Mouse (Mus musculus) hematopoietic stem cell, adult 5-6 weeks (primary cell): ENCODE measurements around the gene C2cd2. TPM values are rescaled to one million over a fixed set of nuclear protein-coding genes. Genes with fewer than 3 reads are reported as not detected.
A peak's percentile ranks its signal among the peaks of the same experiment; 100 is the strongest.

Experiments
- ATAC-seq, 2 experiments: fragments of 125-278 bp in 1 of 2; replicated peaks in 1 of 2; 2 replicates each; pipeline ENCODE4 v1.8.0; 2016 to 2017; ENCODE audit warnings: inconsistent platforms in 2 of 2, mild to moderate bottlenecking in 2 of 2, moderate number of reproducible peaks in 2 of 2, low read depth in 1 of 2, moderate TSS enrichment in 1 of 2; ENCODE audit not compliant: low FRiP score in 2 of 2, poor library complexity in 2 of 2, severe bottlenecking in 2 of 2, insufficient read depth in 1 of 2, low TSS enrichment in 1 of 2
- total RNA-seq: library from RNA; stranded (forward); fragments of 172-1452, 232-1000 nt; gene quantifications from 2 replicates; pipeline ENCODE4 v1.2.3, GENCODE M21; 2017

The C2cd2 gene
- total RNA-seq, 1 experiment from 2014 or later: 14.0 TPM

DNA sequence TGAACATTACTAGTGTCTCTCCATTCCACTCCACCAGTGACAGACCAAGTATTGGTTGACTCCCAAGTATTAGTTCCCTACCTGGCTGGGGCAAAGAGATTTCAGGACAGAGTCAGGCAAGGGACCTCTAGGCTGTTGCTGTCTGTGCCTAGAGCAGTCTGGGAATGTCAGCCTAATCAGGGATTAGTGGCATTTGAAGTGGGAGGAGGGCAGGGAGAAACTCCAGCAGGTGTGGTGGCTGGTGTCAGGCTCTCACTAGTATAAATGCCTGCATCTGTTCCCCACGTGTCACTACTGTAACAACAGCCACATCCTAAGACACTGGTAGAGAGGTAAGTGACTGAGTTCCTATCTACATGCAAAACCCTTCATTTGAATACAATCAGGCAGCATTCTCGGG lies 42.6 kb downstream of the C2cd2 start:
- ATAC-seq: no peak

DNA sequence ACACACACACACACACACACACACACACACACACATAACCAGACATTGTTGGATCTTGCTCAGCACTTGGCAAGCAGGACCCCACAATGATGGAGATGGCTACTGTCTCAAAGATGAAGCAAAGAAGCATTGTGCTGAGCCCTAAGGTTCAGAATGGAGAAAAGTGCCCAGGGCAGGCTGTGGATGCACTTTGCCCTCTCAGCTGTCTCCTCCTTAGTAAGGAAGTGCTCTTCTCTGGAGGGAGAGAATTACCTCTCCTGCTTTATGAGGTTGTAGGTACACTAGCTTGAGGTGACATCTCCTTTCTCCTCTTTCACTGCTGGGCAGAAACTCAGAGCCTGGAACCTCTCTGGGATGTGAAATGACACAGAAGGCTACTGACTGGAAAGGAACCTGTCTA lies 49.5 kb downstream of the C2cd2 start:
- no peak for ATAC-seq

DNA sequence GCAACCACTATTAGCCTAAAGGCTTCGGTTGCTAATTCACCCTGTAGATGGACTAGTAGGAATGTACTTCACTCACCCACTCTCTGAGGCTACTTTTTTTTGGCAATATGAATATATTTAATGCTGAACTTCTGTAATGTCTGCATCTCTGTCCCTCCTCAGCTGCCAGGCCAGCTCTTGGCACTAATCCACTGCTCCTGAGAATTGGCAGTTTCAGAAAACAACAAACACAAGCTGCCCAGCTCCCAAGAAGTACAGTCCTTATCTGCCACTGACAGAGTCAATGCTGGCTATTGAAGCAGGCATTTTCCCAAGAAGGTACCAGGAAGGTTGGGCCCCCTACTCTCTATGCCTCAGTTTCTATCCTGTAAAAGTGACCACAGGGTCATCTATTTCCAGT lies 53.0 kb downstream of the C2cd2 start:
- ATAC-seq: no peak

GRCm38 (mm10) chr16:97907496-97907895 lies 54.9 kb downstream of the C2cd2 start:
- ATAC-seq: peak in 1 of 2 experiments; percentile 25; a peak in 1 of 4 replicates

- ATAC-seq: no peak
Measured at GRCm38 (mm10) chr16:97906337-97906736, 56.1 kb downstream of the C2cd2 start.

GRCm38 (mm10) chr16:97905449-97905991 lies 56.9 kb downstream of the C2cd2 start:
- no peak for ATAC-seq

DNA sequence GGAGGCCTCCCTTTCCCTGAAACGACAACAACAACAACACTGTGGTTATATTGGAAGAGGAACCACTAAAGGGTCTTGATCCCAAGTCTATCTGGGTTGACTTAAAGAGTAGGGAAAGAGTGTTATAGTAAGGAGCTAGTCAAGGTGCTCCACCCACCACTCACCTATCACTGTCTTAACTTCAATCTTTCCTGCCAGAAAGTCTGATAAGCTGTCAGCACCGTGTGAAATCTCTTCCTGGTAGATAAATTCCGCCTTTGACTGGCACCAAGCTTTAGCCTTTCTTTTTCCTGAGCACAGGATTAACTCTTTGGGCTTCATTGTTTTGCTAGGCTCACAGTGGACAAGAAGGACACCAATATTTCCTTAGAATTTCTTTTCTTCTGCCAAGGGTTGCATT lies 58.4 kb downstream of the C2cd2 start:
- ATAC-seq: no peak

- peak in 1 of 2 experiments; percentile 45; a peak in 1 of 4 replicates for ATAC-seq
Measured at GRCm38 (mm10) chr16:97897346-97898024, 64.9 kb downstream of the C2cd2 start.

- ATAC-seq: no peak
Measured at GRCm38 (mm10) chr16:97887762-97888161, 74.6 kb downstream of the C2cd2 start.

GRCm38 (mm10) chr16:97883696-97884095 lies 78.7 kb downstream of the C2cd2 start:
- no peak for ATAC-seq

DNA sequence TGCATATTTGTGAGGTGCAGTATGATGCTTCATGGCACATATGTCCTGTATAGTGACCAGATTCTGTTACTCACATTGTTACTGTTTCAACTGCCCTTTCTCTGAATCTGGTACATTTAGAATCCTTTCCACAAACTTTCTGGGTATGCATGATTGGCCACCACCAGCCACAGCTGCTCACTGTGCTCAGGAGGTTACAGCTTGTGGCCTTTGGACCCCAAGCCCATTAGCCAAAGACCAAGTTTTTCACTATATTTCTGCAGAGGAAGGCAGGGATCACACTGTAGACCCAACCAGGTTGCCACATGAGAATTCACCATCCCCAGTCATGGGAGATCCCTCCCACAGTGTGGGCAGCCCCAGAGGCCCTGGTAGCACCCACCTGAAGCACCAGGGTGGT lies 79.5 kb downstream of the C2cd2 start:
- no peak for ATAC-seq

- ATAC-seq: no peak; a peak in 1 of 4 replicates
Measured at GRCm38 (mm10) chr16:97879134-97879533, 83.3 kb downstream of the C2cd2 start.

- no peak for ATAC-seq
Measured at GRCm38 (mm10) chr16:97877502-97877901, 84.9 kb downstream of the C2cd2 start.

- ATAC-seq: no peak
Measured at GRCm38 (mm10) chr16:97875101-97875500, 87.3 kb downstream of the C2cd2 start.

DNA sequence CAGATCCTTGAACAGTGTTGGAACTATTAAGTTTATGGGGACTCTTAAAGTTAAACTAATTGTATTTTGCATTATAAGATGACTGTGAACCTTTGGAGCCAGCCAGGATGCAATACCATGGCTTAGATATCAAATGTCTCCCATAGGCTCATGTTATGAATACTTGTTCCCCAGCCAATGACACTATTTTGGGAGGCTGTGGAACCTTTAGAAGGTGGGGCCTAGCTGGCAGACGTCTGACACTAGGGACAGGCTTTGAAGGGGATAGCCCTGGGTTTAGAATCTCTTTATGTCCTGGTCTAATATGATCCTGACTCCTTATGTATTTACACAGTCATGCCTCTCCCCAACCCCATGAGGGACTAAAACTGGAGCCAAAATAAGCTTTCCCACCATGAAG lies 88.0 kb downstream of the C2cd2 start:
- ATAC-seq: no peak

- ATAC-seq: no peak
Measured at GRCm38 (mm10) chr16:97872657-97873056, 89.7 kb downstream of the C2cd2 start.

GRCm38 (mm10) chr16:97869193-97870102 lies 93.0 kb downstream of the C2cd2 start:
- ATAC-seq: no peak

- ATAC-seq: no peak
Measured at GRCm38 (mm10) chr16:97863932-97864467, 98.4 kb downstream of the C2cd2 start.
